Mouse (Mus musculus) cerebellum, postnatal 4 days (tissue): ENCODE data around the gene Stk32c.

ENCODE experiments used
- DNase-seq, 2 experiments: peaks; one replicate each; pipeline ENCODE4 v3.0.0; 2022; ENCODE audit warnings: low spot score in 2 of 2, mixed read lengths in 1 of 2

Gene Stk32c

DNA sequence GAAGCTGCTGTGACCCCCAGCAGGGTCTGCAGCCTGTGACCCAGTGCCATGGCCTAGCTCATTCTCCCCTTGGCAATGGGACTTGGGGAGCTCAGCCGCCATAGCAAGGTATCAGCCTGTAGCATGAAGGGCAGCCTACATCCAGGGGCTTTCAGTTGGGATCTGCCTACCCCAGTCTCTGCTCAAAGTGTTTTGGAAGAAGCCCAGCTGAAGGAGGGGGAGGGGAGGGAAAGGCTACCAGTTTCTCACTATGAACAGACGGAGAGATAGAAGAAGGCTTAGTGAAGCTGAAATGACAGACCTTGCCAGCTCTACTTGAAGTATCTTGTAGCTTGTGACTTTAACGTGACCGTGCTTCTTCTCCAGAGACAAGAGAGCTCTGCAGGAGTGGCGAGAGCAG is 16.7 kb upstream of the Stk32c start:
- DNase-seq: no peak

DNA sequence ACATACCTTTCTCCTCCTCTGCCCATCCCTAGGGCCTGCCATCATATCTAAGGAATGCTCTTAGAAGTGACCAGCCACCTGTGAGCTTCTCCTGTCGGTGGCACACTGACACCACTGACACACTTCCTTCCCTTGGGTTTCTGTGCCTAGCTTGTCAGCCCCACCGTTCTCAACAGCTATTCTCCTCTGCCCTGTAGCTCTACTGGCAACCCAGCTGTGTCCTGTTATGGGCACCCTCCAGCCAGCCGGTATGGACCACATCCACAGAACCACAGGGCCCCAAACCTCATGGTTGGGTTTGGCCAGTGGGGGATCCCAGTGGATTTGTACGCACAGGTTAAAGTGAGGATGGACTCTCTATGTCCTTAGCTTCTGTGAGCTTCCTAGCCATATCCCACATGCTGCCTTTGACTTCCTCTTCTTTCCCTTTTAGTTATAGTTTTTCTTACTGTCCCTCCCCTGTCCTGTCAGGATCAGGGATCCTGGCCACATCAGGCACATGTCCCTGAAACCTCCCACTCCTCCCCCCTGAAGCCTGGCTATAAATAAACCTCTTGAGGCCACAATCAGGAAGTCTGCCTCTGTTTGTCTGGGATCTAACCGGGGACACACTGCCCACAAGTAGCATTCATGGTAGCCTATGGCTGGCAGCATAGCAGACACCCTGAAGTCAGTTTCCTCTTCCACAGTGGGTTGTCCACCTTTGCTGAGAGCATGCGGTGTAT is 15.5 kb upstream of the Stk32c start:
- no peak for DNase-seq

DNA sequence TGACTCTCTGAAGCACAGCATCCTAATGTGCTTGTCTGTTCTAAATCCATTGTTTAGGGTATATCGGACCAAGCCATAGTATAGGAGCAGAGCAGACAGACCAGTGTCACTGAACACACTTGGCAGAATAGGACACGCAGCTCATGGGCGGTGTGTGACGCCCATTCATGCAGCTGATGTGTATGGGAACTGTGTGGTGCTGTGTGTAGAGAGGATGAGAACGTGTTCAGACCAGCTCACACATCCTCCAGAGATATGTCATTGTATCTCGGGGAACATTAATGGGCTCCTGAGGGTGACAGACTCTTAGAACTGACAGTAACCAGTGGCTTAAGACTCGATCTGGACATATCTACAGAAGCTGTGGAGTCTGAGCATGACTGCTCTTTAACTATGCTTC is 13.3 kb upstream of the Stk32c start:
- no peak for DNase-seq

DNA sequence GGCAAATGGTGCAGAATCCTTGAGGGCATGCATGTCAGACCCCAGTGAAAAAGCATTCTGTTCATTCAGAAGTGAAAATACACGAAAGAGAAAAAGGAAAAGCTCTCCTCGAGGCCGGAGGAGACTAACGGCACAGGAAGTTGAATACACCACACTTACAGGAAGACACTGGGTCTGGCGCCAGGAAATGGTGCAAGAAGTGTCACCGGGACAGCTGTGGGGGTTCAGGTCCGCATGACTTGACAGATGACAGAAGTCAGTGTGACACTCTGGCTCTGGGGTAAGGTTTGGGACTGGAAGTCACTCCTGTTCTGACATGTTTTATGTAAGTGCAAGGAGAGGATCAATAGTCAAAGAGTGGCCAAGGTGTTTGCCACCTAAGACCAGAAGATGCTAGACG is 11.6 kb upstream of the Stk32c start:
- no peak for DNase-seq

DNA sequence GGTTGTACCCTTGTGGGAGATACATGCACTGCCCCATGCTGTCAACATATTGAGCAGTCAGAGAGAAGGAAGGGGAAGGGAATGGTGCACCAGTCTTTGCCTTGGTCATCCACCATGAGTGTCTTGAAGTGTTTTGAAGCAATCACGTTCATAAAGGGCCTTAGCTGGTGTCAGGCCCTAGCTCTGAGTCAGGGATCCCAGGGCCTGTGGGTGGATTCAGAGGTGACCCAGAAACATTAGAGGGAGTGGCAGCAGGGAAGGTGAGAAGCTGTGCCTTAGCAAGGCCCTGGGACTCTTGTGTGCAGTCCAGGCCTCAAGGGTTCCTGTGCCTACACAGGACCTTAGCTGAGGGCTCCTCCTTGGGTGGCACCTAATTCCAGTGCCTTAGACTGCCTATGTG is 11.0 kb upstream of the Stk32c start:
- no peak for DNase-seq

DNA sequence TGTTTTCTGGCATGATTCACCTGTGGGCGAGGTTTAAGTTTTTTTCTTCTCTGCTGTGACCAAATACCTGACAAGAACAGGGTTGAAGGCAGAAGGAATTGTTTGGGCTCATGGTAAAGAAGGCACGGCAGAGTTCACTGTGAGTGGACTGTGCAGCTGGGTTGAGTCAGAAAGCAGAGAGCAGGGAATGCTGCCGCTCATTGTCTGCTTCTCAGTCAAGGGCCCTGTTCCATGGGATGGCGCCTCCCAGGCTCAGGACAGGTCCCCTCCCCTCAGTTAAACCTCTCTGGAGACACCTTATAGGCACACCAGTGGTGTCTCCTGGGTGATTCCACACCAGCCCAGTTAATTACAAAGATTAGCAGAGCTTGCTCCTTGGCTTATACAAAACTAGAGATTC is 9.2 kb upstream of the Stk32c start:
- no peak for DNase-seq

DNA sequence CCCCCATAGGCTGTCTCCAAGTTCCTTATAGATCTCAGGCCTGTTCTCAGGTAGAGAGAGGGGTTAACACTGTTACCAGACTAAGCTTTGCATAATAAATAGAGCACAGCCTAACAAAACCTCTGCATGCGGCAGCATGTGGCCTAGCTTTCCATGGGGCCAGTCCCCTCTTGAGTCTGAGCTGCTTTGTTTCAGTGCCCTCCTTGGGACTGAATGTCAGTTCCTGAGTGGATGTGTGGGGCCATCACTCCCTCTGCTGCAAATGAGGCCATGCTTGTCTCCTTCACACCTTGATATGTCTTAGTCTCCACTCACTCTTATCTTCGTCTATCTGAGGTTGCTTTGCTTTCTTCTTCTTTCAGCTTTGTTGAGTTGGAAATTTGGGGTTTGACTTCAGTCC is 8.7 kb upstream of the Stk32c start:
- DNase-seq: no peak

DNA sequence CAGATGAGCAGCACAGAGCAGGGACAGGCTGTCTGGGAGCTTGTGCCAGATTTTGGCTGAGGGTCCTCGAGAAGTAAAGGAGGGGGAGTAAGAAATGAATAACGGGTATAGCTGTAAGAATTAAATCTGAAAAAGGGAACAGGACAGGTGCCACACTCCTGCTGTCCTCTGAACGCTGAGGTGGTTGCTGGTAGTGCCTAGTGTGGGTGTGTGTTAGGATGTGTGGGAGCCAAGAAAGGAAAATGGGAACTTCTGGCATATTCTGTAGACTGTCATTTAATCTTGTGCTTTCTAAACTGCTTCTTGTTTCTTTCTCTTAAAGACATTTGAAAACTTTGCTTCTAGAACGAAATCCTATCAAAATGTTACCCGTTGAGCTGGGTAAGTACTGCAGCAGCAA is 8.0 kb upstream of the Stk32c start:
- DNase-seq: no peak

DNA sequence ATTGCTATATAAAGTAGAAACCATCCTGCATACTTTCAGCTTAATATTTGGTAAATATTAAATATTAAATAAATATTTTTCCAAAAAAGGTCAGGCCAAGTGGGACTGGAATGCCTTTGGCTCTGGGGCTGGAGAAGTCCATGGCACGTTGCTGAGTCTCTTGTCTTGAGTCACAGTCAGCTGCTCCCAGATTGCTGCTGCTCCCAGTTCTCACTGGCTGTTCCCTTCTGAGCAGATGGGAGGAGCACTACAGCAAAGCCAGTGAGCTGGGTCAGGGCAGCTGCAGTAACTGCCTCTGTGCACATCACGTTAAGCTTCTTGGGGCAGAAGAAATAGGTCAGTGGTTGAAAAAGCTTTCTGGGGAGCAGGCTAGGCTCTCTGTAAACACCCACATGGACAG is 7.2 kb upstream of the Stk32c start:
- no peak for DNase-seq

DNA sequence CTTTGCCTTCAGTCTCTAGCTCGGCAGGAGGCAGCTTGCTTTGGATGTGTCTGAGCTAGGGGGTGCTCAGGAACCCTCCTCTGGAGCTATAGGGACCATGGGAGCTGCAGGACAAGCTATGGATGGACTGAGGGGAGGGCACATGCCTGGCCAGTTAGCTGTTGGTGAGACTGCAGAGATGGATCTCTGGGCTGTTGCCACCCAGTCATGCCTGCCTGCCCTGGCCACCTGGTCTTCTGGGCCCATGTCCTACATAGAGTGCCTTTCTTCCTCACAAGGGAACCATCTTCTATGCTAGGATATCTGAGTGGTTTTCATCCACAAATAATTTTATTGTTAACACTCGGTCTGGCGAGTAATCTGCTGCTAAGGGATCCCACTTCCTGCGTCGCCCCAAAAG is 6.4 kb upstream of the Stk32c start:
- DNase-seq: no peak

DNA sequence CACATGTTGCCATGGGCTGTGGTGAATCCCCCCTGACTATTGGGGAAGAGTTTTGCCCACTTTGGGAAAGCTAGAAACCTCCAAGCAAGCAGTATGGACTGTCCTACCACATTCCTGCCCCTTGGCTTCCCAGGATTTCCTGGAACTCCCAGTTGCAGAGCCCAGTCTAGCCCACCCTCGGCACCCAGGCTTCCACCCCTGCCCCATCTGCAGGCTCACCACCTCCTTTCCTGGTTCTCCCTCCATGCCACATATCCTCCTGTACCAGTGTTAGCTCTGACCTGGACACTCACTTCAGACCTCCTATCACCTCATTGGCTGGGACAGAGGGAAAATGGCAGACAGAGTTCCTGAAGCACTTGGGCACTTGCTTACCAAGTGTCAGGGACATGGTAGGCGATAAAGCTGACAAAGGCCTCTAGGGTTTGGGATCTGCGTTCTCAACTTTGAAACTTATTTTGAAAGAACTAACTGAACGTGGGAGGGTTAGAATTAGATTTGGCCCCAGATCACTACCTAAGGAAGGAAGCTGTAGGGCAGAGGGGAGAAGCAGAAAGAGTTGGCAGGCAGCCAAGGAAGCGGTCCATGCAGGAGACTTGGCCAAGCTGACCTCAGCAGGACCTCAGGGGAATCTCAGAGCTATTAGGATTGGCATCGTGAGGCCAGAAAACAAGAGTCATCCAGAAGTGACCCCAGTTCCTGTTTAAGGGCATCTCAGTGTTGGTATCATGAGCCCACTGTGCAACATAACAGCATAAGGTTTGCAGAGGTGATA is 5.7 kb upstream of the Stk32c start:
- peak in 1 of 2 experiments; percentile 38 for DNase-seq

DNA sequence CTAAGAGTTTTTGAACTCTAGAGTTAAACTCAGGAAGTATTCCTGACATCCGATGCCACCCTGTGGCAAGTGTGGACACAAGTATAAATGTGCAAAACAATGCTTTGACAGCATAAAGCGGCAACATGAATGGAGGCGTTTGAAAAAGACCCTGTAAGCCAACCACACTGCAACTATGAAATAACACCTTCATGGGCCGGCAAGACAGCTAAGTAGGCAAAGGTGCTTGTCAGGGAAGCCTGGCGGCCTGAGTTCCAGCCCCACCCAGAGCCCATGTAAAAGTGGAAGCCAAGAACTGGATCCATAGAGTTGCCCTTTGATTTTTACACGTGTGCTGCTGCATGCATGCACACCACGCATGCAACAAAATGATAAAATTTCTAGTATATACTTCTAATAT is 3.9 kb upstream of the Stk32c start:
- no peak for DNase-seq

DNA sequence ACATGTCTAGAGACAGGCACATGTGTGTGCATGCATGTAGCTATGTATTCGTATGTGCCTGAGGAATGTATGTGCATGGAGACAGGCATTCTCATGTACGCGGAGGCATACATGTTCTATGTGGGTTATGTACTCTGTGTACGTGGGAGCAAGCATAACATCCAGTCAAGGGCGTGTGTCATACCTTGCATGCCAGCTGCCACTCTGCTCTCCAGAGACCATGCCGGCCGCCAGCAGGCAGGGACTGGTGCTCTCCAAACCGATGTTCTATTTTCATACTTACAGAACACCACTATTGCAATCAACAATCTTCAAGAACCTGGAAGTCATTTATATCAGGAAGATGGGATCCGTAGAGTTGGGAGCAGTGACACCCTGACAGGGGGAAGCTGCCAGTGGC is 3.4 kb upstream of the Stk32c start:
- DNase-seq: no peak

DNA sequence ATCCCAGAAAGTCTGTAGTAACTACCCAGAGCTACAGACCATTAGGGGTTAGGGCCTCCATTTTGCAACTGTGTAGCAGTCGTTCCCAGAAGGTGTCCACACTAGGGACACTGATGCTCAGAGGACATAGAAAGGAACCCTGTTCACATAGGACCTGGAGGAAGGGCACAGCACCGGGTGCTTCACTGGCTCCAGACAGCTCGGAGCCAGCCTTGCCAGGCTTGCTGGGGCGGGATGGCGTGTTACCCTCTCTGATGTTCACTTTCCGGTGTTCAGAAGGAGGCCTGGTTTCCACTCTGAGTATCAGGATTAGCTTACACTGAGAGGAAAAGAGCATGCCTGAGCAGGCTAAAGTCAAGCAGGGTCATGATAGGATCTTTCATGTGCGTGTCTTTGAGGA is 2.8 kb upstream of the Stk32c start:
- DNase-seq: no peak

DNA sequence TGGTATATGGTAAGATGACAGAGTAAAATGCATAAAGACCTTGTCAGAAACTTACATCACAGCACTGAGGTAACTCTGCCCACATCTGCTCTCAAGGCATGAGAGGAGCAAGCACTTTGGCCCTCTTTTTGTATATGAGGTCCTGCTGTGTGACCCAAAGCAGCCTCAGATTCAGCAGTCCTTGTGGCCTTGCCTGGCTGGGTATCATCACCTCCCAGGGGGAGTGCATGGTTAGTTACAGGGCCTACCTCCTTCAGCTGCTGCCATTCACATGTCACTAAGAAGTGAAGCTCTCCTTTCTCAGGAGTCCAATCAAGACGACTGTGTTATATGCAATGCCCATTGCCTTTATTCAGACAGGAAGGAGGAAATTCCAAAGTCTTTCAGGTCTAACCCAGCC is 2.4 kb upstream of the Stk32c start:
- no peak for DNase-seq

DNA sequence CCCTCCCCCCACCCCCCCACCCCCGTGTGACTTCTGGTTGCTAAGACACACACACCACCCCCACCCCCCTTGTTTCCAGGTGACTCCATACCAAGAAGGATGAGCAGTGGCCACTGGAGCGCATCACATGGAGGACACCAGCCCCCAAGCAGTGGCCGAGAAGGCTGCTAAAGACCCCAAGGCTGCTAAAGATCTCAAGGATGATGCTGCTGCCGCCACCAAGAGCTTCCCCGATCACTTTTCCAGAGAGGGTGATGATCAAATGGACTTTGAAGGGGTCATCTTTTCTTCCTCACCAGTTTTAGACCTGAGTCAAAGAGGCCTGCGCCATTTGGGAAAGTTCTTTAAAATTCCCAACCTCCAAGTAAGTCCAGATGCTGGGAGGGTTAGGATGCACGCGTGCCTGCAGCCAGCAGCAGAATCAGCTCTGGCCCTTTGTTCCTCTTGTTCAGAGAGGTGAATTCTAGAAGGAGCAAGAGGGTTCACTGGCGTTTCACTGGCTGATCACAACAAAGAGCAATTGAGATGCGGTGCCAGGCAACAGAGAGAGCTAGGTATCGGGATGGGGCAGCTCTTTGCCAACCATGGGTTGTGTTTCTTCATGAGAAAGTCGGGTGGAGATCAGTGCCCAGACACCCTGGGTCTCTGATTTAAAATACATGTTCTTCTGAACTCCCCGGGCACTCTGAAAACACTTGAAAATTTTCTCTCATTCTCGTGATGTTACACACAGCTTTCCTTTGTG is 1.7 kb upstream of the Stk32c start:
- DNase-seq: no peak

DNA sequence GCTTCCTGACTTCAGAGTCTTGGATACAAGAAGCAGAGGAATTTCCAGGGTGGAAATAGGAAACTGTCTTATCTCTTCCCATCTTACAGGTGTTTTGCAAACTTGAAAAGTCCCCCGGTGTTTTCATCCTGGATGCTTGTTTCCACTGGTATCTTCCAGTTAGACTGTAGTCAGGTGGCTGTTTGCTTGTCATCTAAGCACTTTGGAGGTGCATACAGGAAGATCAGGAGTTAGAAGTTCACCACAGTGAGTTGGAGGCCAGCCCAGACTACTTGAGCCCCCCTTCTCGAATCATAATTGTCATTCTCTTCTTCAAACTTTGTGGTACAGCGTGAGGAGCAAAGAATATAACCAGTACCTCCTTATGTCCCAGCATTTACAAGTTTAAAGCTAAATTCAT is 1.1 kb upstream of the Stk32c start:
- no peak for DNase-seq

DNA sequence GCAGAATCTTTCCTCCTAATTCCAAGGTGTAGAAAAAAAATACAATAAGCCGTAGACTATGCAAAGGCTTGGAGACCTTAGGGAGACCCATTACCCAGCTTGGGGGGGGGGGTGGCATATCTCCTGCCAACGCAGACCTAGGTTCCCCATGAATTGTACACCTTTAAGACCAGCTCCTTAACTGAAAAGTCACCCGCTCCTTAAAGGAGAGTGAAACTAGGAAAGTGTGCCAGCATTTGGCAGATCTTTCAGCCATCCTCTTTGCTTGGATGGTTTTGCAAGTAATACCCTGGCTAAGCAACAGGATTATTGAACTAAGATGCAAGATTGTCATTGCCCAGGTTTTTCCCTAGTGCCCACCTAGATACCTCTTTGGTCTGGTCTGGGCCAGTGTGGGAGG is 644 bp upstream of the Stk32c start:
- DNase-seq: no peak

DNA sequence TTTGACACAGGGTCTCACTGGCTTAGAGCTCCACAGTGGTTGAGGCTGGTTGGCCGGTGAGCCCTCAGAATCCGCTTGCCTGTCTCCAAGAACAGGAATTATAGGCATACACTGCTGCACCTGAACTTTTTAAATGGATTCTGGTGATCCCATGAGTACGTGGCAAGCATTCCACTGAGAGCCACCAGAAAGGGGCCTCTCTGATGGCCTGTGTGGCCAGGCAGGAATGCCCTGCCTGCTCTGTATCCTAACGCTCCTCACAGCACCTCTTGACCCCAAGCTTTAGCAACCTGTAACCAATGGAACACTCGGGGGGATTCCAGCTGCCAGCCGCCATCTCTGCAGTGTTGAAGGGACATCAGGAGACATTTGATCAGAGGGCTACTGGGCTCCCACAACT is 1.3 kb downstream of the Stk32c start:
- no peak for DNase-seq

DNA sequence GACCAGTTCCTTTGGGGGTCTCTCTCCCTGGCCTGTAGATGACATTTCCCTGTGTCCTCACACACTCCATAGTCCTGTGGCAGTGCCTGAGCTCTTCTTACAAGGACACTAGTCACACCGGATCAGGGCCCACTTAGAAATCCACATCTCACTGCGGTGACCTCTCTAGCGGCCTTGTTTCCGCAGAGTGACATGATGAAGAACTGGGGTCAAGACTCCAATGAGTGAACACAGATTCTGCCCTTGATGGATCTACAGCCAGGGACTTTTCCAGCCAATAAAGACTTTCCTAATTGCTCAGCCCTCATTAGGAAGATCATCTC is 4.4 kb downstream of the Stk32c start:
- DNase-seq: no peak

DNA sequence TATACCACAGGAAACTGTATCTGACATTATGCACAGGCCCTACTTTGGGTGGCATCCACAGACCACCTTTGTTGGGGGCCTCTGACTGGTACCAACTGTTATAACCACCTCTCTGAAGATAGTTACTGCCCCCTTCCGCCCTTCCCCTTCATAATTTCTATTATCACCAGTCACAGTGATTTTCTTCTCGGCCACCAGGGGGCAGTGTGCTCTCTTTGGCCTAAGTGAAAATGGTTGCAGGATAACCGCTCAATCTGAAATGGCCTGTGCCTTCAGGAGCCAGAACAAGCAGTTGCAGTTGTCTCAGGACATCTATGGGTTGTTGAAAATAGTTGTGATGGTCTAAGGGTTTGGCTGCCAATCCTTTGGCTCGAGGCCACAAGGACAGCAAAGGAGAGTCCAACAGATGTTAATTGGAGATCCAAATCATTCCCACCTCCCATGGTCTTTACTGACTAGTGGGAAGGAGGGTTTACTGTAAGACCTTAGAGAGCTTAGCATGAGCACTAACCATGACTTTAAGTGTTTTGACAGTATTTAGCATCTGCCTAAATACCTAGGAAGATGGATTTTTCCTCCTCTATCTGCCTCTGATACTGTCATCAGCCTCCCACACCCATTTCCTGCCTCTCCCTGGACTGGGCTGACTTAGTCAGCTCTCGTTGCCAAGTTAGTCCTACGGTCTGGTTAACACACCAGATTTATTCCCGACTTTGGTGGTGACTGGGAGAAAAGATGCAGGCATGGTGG is 4.9 kb downstream of the Stk32c start:
- DNase-seq: peak in 1 of 2 experiments; percentile 48

DNA sequence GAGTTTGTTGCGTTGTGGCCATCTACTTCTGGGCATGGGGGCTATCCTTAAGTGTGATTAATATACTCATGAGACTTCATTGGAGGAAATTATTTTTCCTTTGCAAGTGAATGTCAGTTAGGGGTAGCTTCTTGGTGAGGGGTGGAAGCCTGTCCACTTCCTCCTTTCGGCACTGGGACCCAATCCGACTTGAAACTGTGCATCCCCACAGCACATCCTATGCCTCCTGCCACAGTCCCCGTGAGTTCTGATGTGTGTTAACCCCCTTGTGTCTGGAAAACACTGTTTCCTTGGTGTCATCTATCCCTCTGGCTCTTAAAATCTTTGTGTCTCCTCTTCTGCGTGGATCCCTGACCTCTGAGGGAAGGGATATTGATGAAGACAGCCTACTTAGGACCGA is 11.9 kb downstream of the Stk32c start:
- DNase-seq: no peak
